Mouse (Mus musculus): ENCODE results near the gene Phf3.

DNA sequence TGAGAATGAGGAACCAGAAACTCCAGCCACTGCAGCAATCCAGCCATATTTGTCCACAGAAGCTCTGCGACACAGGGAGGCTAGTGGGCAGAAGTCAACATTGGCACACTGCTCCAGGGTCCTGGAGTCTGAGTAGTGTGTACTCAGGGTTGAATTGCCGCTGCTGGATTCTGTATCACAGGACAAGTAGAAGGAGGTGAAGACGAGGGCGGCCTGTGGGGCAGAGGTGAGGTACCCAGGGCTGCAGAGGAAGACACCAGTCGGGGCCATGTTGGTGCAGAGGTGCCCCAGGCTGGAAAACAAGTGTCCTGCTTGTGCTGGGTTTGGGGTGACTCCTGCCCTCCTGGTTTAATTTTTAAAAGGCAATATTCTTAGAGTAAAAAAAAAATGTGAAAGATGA lies 79.1 kb downstream of the Phf3 start:
- TF ChIP-seq CTCF (IDR thresholded peaks at IDR 0.05; ENCODE audit: low read depth) (no peak), EP300 (IDR thresholded peaks at IDR 0.05; ENCODE audit: low read depth) (no peak)

All from liver, postnatal 0 days (tissue).